Mouse (Mus musculus) CH12F3 (cell line): ENCODE measurements around the gene Rfc1.
"Not testable (repeated sequence)": the region's sequence is repeated elsewhere in the genome, so short reads cannot be mapped to it uniquely, and the experiment has no call there.

Experiments used
- in situ Hi-C: fragments of 300-500 bp; cut with MboI; formaldehyde crosslinking; loops from 2 replicates; pipeline ENCODE4 v1.14.3; 2020; ENCODE audit warnings: low sequenced_read_pairs

The Rfc1 gene

DNA sequence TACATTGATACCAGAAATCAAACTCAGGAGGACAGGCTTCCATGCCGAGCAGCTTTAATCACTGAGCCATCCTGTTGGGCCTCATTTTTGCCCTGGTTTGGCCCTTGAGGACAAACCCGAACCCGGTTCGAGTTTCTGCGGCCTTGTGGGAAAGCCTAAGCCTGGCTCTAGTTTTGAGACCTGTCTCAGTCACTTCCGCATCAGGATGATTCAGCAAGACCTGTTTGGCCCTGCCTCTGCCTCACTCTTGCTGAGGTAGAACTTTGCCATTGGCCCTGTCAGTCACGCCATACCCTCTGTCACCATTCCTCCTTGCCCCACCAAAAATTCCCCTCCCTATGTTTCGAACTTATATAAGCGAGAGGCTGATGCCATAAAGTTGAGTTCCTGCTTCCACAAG, 35.3 kb downstream of the Rfc1 start:
- in situ Hi-C loops: no loop called here

GRCm38 (mm10) chr5:65299623-65300022, 35.8 kb downstream of the Rfc1 start:
- in situ Hi-C loops: not testable (repeated sequence)

DNA sequence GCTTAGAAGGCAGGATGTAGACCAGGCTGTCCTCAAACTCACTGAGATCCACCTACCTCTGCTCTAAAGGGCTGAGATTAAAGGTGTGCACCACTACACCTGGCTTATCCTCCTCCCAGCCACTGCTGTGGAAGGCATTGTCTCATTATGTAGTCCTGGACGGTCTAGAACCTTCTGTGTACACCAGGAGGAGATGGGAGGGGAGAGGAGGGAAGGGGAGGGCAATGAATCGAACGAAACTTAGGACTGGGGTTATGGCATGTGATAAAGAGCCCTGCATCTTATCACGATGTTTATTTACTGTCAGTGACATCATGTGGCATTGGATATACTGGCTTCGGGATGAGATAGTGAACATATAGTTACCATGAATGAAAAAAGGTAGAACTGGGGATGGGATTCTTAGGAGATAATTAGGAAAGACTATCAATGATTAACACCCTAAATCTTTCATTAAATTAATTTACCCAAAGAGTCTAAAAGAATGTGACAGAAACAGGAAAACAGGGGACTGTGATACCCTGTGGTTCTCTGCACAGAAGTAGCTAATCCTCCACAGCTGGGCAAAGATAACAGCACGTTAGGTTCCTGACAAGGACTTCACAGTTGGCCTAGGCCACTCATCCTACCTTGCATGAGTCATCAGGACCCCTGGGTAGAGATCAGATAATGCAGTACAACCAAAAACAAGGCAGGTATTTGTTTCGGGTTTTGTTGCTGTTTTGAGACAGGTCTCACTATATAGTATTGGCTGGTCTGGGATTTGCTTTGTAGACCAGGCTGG, 37.1 kb downstream of the Rfc1 start:
- in situ Hi-C loops: no loop called here

DNA sequence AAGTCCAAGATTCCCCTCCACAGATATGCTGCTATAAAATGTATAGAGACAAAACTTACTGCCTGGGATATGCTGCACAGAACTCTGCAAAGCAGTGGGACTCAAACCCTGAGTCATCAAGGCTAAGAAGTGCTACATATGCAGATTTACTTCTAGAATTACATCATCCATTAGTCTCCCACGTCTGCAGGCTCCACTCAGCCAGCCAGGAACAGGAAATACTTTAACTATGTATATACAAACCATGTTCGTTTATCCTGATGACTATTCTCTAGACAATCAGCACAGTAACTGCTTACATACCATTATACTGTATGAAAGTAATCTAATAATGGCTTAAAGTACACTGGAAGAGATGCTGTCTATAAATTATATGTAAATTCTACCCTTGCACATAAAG, 41.2 kb downstream of the Rfc1 start:
- in situ Hi-C loops: no loop called here

- in situ Hi-C loops: no loop called here
Observed at GRCm38 (mm10) chr5:65293627-65294026, 41.8 kb downstream of the Rfc1 start.

GRCm38 (mm10) chr5:65289009-65289408, 46.5 kb downstream of the Rfc1 start:
- in situ Hi-C loops: not testable (repeated sequence)

GRCm38 (mm10) chr5:65287751-65288701, 47.4 kb downstream of the Rfc1 start:
- in situ Hi-C loops: no loop called here

DNA sequence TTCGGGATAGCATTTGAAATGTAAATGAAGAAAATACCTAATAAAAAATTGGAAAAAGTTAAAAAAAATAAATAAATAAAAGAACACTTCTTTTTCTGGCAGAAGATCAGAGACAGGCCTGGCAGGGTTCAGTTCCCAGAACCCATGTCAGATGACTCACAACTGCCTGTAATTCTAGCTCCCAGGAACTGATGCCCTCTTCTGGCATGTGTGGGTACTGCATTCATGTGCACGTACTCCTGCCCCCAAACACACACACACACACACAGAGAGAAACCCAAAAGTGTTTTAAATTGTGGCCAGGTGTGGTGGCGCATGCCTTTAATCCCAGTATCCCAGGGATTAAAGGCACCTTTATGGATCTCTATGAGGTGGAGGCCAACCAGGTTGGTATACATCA, 51.3 kb downstream of the Rfc1 start:
- in situ Hi-C loops: no loop called here

DNA sequence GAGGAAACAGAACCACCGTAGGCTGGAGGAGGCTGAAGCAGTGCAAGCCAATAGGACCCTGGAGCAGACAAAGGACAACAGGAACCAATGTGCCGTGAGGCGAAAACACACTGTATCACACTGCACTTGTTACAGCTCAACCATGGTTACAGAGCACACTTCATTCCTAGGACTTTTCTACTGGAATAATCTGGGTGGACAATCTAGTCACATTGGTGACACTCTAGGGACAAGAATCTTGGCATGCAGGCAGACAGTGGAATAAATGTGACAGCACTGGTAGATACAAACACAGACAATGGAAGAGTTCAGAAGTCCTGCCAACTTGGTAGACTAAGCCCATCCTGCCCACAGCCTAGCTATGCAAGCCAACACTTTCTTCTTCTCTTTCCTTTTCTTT, 54.3 kb downstream of the Rfc1 start:
- in situ Hi-C loops: no loop called here

GRCm38 (mm10) chr5:65279133-65279651, 56.3 kb downstream of the Rfc1 start:
- in situ Hi-C loops: no loop called here

GRCm38 (mm10) chr5:65273966-65274365, 61.5 kb downstream of the Rfc1 start:
- in situ Hi-C loops: no loop called here

DNA sequence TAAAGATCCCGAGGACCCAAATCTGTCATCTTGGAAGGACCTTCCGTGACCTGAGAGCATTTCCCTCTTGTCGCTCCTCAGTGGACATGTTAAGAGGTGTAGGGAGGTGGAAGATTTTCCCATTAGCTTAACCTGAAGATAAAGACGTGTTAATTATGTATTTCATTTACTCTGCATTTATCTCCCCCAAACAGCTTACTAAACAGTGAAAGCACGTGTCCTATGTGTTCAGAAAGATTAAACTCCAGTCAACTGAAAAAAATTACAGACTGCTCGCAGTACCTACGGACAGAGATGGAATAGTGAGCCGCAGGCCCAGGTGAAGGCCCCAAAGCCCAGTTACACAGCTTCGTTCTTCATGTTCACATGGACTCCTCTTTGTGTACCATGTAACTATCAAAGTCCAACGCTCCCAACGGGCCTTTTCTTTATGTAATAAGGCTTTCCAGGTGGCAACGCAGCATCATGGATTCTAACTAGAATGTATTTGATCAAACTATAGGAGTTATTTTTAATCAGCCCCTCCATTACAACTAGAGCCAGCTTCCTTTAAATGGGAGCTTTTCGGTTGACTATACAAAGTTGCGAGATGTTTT, 77.5 kb downstream of the Rfc1 start:
- in situ Hi-C loops: no loop called here

GRCm38 (mm10) chr5:65250185-65250855, 85.2 kb downstream of the Rfc1 start:
- in situ Hi-C loops: no loop called here

GRCm38 (mm10) chr5:65247296-65247695, 88.2 kb downstream of the Rfc1 start:
- in situ Hi-C loops: loop anchor here (25.0 kb wide), 1 partner anchor 235 kb away; no protein-coding TSS in a partner anchor

GRCm38 (mm10) chr5:65242740-65243139, 92.7 kb downstream of the Rfc1 start:
- in situ Hi-C loops: loop anchor here (25.0 kb wide), 1 partner anchor 230 kb away; no protein-coding TSS in a partner anchor

DNA sequence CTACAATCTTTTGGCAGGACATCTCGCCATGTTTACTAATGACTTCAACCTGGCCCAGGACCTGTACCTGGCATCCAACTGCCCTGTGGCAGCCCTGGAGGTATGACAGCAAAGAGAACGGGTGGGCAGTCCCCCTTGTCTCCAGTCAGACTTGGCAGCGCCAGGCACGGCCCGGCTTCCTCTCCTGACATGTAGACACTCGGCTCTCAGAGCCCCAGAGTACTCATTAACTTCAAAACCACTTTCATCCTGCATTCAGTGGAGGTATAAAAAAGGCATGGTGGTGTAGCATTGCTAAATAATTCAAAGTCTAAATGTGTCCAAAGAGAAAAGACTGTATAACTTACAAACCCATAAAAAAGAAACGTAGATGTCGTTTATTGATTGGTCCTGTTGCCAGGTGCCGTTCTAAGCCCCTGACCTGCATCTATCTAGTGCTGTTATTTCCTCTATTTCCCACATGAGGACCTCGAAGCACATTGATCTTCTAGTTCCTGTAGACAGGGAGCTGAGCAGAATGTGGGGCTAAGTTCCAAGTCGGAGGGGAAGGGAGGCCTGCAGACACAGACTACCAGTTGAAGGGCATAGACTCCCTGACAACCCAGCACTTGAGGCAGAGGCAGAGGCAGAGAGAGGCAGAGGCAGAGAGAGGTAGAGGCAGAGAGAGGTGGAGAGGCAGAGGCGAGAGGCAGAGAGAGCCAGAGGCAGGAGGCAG, 104.0 kb downstream of the Rfc1 start:
- in situ Hi-C loops: loop anchor here (25.0 kb wide), 1 partner anchor 219 kb away; no protein-coding TSS in a partner anchor

- in situ Hi-C loops: no loop called here
Observed at GRCm38 (mm10) chr5:65224056-65224455, 111.4 kb downstream of the Rfc1 start.

- in situ Hi-C loops: no loop called here
Observed at GRCm38 (mm10) chr5:65221037-65221436, 114.4 kb downstream of the Rfc1 start.

GRCm38 (mm10) chr5:65217305-65218269, 117.9 kb downstream of the Rfc1 start:
- in situ Hi-C loops: no loop called here
